Mouse (Mus musculus): Measurements from ENCODE around the gene 4930415O20Rik.

Gene 4930415O20Rik

GRCm38 (mm10) chr15:98604041-98604575, 33.3 kb downstream of the 4930415O20Rik start:
- DNase-seq (ENCODE audit: low spot score in 2 of 2): no peak

- no peak for DNase-seq (ENCODE audit: low spot score in 2 of 2)
Measured at GRCm38 (mm10) chr15:98606051-98606536, 35.3 kb downstream of the 4930415O20Rik start.

GRCm38 (mm10) chr15:98606739-98607138, 35.9 kb downstream of the 4930415O20Rik start:
- DNase-seq (ENCODE audit: low spot score in 2 of 2): no peak

GRCm38 (mm10) chr15:98607557-98607956, 36.8 kb downstream of the 4930415O20Rik start:
- DNase-seq (ENCODE audit: low spot score in 2 of 2): peak in 1 of 2 experiments; percentile 57

- DNase-seq (ENCODE audit: low spot score in 2 of 2): peak in 1 of 2 experiments; percentile 42
Measured at GRCm38 (mm10) chr15:98608058-98608783, 37.4 kb downstream of the 4930415O20Rik start.

- no peak for DNase-seq (ENCODE audit: low spot score in 2 of 2)
Measured at GRCm38 (mm10) chr15:98608784-98609250, 38.0 kb downstream of the 4930415O20Rik start.

GRCm38 (mm10) chr15:98609331-98610130, 38.7 kb downstream of the 4930415O20Rik start, which contains the start of gene Adcy6:
Adcy6 (minus strand) TSS chr15:98610076.
- DNase-seq (ENCODE audit: low spot score in 2 of 2): peak; percentile 62 to 82

GRCm38 (mm10) chr15:98610131-98610633, 39.4 kb downstream of the 4930415O20Rik start:
- no peak for DNase-seq (ENCODE audit: low spot score in 2 of 2)

- DNase-seq (ENCODE audit: low spot score in 2 of 2): no peak
Measured at GRCm38 (mm10) chr15:98612229-98612628, 41.4 kb downstream of the 4930415O20Rik start.

GRCm38 (mm10) chr15:98614551-98614950, 43.7 kb downstream of the 4930415O20Rik start:
- DNase-seq (ENCODE audit: low spot score in 2 of 2): no peak

GRCm38 (mm10) chr15:98614971-98615370, 44.2 kb downstream of the 4930415O20Rik start:
- no peak for DNase-seq (ENCODE audit: low spot score in 2 of 2)

- DNase-seq (ENCODE audit: low spot score in 2 of 2): no peak
Measured at GRCm38 (mm10) chr15:98615751-98616150, 44.9 kb downstream of the 4930415O20Rik start.

GRCm38 (mm10) chr15:98616362-98617175, 45.8 kb downstream of the 4930415O20Rik start:
- DNase-seq (ENCODE audit: low spot score in 2 of 2): no peak

GRCm38 (mm10) chr15:98617176-98617537, 46.4 kb downstream of the 4930415O20Rik start:
- DNase-seq (ENCODE audit: low spot score in 2 of 2): peak; percentile 77 to 81

GRCm38 (mm10) chr15:98622199-98622598, 51.4 kb downstream of the 4930415O20Rik start:
- DNase-seq (ENCODE audit: low spot score in 2 of 2): no peak

GRCm38 (mm10) chr15:98622721-98623120, 51.9 kb downstream of the 4930415O20Rik start:
- no peak for DNase-seq (ENCODE audit: low spot score in 2 of 2)

- DNase-seq (ENCODE audit: low spot score in 2 of 2): no peak
Measured at GRCm38 (mm10) chr15:98623361-98623821, 52.6 kb downstream of the 4930415O20Rik start.

- DNase-seq (ENCODE audit: low spot score in 2 of 2): no peak
Measured at GRCm38 (mm10) chr15:98626078-98626477, 55.3 kb downstream of the 4930415O20Rik start.

GRCm38 (mm10) chr15:98626487-98627212, 55.8 kb downstream of the 4930415O20Rik start:
- DNase-seq (ENCODE audit: low spot score in 2 of 2): no peak

GRCm38 (mm10) chr15:98628589-98629254, 57.9 kb downstream of the 4930415O20Rik start:
- DNase-seq (ENCODE audit: low spot score in 2 of 2): no peak
